Mouse (Mus musculus) layer of hippocampus, adult 18-20 months (tissue): ENCODE results near the gene Gm9970. TPM values are rescaled to one million over a fixed set of nuclear protein-coding genes. Genes with fewer than 3 reads are reported as not detected.

Source experiments
- DNase-seq, 2 experiments: peaks; one replicate each; pipeline ENCODE4 v3.0.0; 2022; ENCODE audit warnings: low spot score in 2 of 2
- long read RNA-seq: library from polyadenylated mRNA; stranded (forward); transcript quantifications from one replicate; pipeline ENCODE4 v2.0.0, GENCODE M21; 2021
- total RNA-seq, 2 experiments: library from RNA; stranded (reverse); gene quantifications; 2 replicates each; pipeline ENCODE4 v1.2.3; 2021

Gm9970 gene
- not detected for total RNA-seq
- long read RNA-seq: 0 reads

DNA sequence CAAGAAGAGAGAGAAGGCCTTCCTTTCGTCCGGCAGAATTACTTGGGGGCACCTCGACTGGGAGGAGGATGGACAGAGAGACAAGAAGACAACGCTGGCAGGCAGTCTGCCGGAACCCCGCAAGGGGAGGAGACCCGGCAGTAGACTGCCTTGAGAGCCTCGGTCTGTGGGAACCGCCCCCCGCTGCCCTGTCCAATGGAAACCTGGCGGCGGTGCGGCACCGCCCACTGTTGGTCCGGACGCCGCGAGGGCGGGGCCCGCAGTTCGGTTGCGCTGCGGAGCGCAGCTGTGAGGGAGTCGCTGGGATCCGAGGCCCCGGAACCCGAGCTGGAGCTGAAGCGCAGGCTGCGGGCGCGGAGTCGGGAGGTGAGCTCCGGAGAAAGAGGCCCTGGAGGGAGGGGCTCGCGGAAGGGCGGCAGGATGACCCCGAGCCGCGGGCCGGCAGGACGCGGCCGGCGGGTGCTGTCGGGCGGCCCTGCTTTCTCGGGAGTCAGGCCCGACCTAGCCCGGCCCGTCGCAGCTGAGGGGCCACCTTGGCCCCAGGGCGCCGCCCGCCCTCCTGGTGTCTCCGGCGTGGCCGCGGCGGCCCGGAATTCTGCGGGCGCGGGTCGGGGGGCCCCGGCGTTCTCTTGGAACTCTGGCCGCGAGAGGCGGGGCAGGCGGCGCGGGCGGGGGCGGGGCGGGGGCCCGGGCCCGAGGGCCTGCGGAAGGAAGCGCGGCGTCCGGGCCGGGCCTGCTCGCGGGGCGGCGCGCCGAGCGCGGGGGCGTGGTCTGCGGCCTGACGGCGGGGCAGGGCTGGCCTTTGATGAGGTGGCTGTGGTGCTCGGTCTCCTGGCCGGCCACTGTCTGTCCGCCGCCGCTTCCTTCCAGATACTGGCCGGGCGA lies at the start of gene Gm9970, which contains the start of gene Nrbp1:
Gene Gm9970 (minus strand): TSS at position 596 of the 885 bp plus-strand sequence.
Gene Nrbp1 (plus strand): TSS at position 228 of the 885 bp plus-strand sequence.
- DNase-seq: peak; percentile 95 to 97

DNA sequence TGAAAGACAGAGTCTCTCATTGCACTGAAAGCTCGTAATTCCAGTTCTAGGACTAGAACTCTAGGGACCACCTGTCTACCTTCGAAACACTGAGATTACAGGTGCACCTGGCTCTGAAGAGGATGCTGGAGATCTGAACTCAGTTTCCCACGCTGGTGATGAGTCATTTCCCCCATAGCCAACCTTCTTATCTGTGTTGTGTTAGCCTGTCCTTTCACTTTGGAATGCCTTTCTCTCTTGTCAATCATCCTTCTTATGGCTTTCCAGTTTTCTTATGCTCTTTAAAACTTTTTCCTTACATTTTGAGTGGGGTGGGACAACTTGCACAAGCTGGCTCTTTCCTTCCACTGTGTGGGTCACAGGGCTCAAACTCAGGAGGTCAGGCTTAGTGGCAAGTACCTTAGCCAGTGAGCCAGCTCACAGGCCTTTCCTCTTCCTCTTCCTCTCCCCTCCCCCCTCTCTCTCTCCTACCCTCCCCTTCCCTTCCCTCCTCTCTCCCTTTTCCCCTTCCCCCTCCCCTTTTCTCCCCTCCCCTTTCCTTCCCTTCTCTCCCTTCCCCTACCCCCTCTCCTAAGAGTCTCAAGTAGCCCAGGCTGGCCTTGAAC lies 48.7 kb upstream of the Gm9970 start:
- DNase-seq: no peak

DNA sequence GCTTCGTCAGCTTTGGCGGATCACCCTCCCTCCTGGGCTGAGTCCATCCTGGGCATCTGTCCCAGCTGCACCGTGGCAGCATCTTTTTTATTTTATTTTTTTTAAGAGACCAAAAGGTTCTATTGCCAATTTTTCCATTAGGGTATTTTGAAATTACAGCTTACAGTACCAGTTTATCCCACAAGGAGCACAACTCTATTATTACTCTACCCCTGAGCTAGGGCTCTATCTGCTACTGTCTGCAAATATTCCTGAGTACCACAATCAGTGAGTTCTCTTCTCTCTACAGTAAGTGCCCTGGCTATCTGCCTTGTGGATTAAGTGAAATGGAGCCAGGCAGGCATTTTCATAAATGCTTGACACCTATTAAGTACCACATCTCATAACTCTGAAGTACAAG lies 47.6 kb upstream of the Gm9970 start:
- no peak for DNase-seq

DNA sequence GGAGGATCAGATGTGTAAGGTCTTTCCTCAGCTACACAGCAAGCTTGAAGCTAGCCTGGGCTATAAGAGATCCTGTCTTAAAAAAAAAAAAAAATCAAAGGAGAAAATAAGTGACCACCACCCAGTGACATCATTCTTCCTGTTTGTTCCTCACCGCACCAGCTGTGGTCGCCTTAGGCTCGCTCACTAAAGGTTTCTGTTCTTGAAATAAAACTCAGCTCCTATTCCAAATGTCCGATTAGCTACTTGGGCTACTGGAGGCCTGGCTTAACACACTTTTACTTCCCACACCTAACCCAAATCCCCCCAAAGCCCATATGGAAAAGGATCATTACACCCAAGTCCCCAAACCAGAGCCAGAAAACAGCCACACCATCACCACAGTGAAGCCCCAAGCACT lies 47.2 kb upstream of the Gm9970 start:
- DNase-seq: no peak

DNA sequence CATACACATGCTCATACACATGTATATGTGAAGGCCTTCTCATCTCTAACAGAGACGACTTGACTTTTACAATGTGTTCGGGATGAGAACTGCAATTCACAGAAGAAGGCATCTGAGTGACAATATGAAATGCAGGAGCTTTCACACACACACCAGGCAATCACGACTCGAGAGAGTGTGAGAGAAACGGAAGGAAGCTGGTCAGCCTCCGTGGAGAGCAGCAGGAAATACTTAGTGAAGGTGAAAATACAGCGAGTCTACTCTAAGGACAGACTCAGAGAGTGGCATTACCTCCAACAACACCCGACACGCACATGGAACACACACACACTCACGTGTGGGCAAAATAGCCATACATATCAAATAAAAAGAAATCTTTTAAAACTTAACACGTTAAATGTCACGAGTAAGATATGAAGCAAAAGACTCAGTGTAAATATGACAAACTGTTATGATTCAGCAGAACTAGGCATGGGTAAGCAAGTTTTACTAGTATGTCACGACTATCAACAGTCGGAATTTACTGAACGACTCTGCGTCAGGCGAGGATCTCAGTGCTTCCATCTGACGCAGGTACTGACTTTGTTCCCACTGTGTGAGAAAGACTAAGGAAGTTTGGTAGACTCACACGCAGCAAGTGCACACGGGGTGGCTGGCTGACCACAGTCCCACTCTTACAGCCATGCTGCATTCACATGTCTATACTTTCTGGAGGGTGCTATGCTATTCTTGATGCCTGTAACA lies 38.4 kb upstream of the Gm9970 start:
- no peak for DNase-seq

DNA sequence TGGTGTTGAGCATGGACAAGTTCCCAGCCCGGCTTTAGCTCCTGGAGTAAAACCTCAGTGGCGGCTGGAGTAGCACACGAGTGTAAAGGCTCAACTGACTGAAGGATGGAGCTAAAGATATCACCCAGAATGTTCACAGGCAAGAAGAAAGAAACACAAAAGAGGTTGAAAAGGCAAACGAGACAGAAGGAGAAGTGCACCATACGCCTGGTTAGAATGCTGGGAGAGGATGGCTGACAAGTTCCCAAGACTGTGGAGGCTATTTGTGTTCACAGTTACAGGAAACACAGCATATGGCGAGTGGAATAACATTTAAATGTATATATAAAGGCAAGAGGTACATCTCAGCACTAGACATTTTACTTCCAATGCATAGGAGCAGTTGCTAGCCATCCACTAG lies 32.0 kb upstream of the Gm9970 start:
- no peak for DNase-seq

DNA sequence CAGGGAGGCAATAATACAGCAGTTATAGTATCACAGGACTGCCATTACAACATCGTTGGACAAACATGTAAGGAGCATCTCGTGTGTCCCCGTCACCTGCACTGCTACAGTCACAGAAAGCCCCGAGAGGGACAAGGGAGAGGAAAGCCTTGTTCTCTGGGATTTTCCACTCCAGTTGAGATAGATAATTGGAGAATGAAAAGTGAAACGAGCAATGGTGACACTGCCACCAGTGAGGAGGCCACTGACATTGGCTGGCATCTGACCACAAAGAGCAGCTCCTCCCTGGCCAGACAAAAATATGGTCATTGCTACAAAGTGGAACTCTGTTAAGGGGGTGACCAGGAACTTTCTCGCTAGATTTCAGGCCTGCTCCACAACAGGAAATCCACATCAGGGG lies 26.7 kb upstream of the Gm9970 start:
- DNase-seq: no peak

DNA sequence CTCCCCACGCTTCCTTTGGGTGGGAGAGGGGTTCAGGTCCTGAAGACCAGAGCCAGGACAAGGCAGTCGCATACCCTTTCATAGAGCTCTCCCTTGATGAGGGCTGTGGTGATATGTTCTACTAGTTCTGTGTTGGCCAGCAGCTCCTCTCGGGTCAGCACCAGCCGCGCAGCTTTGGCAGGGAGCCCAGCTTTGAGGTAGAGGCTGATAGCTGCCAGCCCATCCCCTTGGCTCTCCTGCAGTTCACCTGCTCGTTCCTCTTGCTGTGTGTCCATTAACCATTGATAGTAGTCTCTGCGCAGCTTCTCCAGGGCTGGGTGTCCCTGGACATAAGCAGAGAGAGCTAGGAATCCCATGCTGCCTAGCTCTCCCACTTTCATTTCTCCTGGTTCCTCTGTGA lies 25.1 kb upstream of the Gm9970 start:
- no peak for DNase-seq

DNA sequence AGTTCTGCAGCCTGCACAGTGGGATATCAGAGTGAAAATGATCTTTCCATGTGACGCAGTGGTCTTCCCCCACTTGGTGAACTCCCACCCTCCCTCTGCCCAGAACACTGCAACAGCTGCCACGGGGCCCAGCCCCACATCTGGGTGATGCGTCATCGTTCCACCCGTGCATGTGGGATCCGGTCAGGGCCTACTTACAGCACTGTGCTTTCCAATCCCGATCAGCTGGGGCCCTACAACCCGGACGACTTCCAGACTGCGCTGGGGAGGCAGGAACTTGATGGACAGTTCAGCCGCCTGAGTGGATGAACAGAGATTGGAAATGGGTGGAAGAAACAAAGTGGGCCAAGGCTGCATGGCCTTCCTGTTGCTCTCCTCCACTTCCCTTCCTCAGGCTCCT lies 16.6 kb upstream of the Gm9970 start:
- DNase-seq: no peak

DNA sequence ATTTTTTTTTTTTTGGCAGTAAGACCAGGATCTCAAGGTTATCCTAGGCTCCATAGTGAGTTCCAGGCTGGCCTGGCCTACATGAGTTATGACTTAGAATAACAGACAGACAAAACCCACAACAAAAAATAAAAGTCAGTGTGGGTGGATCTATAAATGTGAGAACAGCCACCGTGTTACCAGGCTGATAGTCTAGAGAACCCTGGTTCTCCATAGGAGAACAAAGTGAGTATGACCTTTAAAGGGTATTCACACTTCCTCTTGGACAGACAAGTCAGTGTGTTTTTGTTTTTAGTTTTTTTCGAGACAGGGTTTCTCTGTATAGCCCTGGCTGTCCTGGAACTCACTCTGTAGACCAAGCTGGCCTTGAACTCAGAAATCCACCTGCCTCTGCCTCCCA lies 14.9 kb upstream of the Gm9970 start:
- no peak for DNase-seq

DNA sequence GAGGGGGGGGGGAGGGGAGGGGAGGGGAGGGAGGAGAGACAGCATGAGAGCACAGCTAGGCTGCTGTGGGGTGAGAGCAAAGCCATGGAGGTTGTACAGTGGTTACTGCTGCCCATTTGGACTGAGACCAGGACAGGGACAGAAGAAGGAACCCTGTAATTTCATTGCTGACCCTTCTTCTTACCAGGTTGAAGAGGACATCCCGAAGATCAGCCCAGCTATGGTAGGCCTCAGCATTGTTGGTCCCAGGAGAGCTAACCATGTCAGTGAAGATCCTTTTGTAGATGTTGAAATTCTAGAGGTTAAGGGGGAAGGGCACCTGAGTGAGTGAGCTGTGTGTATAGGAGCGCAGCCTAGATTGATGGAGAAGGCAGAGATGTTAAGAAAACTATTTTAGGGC lies 14.3 kb upstream of the Gm9970 start:
- DNase-seq: no peak

DNA sequence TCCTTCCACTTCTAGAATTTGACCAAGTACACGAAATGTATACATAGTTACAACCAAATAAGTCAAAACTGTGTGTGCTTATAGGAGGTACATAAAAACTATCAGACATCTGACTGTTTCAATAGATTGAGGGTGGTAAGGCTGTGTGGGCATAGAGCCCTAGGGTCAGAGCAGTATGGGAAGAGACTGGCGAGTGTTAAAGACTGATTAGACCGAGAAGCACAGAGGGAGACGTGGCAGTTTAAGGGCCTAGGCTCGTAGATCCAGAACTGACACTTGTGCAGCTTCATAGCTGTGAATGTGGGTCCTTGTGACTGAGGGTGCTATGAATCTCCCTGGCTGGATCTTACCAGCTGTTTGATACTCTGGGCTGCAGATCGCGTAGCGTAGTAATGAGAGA lies 13.9 kb upstream of the Gm9970 start:
- DNase-seq: no peak

DNA sequence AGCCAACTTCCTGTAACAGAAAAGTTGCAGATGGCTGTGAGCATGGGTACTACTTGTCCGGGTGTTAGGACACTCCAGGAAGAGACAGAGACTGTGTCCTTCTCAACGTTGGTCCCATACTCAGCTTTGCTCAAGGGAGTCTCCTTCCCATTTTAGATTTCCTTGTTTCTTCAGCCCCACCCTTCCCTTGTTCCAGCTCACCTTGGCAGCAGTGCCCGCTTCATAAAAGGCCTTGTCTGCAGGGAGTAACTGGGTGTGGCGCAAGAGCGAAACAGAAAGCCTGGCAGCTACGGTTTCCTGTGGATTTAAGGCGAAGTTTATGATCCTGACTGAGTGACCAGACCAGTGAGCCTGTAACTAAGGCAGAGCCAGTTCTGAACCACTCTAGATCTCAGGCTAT lies 13.4 kb upstream of the Gm9970 start:
- no peak for DNase-seq

DNA sequence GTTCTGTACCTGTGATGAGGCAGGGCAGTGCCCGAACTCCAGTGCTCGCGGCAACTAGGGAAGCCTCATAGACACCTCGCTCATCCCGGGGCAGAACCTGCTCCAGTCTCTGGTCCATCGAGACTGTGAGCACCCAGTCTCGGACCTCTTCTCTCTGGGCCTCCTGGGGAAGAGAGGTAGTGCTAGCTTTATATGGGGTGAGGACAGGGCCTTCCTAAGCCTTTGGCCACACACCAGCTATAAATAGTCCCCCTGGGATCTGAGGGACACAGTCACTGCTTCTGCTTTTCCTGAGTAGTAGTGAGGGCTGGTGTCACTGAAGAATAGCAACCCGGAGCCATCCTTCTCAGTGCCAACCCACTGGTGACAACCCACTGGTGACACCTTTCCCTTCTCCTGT lies 12.8 kb upstream of the Gm9970 start:
- DNase-seq: no peak

DNA sequence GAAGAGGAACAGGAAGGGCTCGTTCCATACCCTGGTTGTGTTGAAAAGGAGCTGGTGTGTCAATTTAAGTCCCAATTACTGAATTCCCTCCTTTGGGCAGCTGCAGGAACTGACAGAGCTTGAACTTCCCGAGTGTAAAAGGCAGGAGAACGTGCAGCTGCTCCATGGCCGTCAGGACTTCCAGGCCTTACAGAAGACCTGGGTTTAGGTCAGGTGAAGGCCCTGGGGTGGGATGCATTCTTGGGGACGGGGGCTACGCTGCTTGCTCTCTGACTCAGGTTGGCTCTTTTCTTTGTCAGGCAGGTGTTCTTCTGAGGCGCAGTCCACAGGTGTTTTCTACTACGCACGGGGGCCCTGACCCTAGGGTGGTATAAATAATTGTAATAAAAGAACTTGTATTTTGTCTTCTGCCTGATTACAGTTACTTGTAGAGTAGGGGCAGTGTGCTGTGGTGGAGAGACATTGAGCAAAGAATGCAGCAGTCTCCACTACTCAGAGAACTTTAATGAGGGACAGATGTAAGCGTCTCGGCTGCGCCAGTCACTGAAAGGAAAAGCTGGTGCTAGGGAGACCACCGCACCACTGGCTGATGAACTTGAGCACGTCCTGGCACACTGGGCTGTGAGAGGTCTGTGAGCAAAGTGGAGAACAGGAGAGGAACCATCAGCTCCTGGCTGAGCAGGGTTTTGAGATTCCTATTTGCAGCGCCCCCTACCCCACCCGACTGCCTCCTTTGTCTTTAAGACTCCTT lies 11.9 kb upstream of the Gm9970 start:
- no peak for DNase-seq

DNA sequence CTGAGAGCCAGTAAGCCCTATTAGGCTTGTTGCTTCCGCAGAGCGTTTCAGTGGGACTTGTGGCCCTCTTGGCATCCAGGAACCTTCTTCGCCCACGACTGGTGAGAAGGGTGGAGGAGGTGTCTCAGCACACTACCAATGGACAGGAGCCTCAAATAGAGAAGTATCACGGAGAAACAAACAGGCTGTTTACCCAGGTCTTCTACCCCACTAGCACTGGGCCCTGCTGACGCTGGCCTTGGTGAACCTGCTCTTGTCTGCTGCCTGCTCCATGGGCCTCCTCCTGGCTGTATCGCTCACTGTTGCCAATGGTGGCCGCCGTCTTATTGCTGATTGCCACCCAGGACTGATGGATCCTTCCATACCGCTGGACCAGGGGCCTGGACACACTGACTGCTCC lies 11.1 kb upstream of the Gm9970 start:
- DNase-seq: peak in 1 of 2 experiments; percentile 13

DNA sequence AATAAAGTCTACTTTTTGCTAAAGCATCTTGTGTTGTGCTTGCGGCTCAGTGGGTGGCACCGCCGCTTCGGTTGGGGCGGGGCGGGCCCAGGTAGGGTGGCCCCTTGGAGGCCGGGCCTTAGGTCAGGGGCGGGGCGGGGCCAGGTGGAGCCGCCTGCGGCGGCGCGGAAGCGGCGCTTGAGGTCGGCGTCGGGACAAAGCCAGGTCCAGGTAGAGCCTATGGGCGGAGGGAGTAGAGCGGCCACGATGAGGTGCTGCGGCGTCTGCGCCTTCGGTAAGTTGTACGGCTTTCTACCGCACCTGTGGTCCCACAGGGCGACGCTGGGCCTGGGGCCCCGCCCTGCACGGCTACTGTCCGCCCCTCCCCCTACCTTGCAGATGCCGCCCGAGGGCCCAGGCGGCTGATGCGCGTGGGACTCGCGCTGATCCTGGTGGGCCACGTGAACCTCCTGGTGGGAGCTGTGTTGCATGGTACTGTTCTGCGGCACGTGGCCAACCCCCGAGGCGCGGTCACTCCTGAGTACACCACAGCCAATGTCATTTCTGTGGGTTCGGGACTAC lies 10.6 kb upstream of the Gm9970 start, which contains the start of gene Krtcap3:
Gene Krtcap3 (plus strand): TSS at position 151 of the 561 bp plus-strand sequence.
- DNase-seq: peak in 1 of 2 experiments; percentile 27

DNA sequence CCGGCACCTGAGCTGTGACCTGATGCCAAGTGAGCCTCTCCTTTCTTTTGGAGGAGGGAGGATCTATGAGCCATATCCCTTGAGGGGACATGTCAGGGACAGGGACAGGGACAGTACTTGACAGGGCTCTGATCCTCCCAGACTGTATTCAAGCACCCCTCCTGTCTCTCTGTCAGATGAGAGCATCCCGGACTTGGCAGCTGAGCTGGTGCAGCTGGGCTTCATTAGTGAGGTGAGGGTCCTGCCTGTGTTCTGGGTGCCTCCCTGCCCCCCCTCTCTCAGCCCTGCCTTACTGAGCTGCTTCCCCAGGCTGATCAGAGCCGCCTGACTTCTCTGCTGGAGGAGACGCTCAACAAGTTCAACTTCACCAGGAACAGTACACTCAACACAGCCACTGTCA lies 9.7 kb upstream of the Gm9970 start:
- no peak for DNase-seq

DNA sequence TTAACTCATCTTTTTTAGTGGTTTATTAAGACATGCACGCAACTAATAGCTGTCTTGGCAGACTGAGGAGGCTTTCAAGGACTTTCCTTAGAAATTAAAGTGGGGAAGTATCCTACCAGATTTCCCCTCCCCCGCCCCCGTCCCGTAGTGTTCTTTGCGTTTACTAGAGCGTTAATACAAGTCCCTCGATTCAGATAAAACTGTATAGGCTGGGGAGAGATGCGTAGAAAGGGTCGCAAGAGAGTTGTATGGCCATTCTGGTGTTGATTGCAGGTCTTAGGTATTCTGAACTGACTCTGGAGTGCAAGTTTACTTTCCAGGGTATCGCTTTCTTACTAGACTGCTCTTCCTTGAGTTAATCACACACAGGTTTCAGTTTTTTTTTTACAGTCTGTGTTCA lies 1.2 kb upstream of the Gm9970 start:
- no peak for DNase-seq

DNA sequence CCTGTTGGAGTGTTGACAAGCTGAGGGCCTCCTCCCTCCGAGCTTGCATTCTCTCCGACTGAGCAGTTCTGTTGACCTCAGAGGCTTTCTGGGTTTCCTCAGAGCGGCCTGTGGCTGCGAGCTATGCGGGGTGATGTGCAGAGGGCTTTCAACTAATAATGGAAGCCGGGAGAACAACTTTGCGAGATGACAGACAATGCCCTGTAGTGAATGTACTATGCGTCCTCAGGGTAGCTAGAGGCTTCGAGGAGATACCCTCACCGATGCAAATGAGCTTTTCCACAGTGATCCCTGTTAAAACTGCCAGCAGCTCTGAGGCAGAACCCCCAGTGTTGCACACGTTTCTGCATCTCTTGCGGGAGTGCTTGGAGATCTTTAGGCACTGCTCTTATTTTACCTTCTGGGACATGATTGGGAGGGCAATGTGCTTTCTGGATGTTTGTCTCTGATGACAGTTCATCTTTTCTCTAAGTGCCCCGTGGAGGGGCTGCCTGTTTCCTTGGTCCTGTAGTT lies 546 bp upstream of the Gm9970 start:
- no peak for DNase-seq

DNA sequence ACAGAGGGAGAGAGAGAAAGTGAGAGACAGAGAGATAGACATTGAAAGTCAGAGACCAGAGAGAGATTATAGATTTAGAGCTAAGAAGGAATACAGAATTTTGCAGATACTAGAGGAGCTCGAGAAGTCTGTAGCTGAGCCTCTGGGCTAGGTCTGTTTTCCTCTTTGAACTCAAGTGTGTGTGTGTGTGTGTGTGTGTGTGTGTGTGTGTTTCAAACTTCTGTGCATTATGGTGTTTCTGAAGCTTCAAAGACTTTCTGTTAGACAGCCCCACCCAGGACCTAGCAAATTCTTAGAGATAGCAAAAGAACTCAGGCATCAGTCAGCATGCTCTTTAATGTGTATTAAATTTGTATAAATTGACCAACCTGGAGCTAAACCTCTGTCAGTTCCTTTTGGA lies 14.4 kb downstream of the Gm9970 start:
- DNase-seq: no peak
